Mouse (Mus musculus) c-Kit-positive CD71-positive TER-119-negative erythroid progenitor cells, embryonic 14.5 days (primary cell): ENCODE measurements around the gene Magi3.

ENCODE experiments used
- DNase-seq: peaks from one replicate; pipeline ENCODE4 v3.0.0-alpha.2; 2013; ENCODE audit warnings: low read depth

The Magi3 gene

GRCm38 (mm10) chr3:104026938-104027337 lies 193.2 kb downstream of the Magi3 start:
- no peak for DNase-seq

- DNase-seq = no peak
These were observed 200.1 kb downstream of the Magi3 start for GRCm38 (mm10) chr3:104020101-104020500.

DNA sequence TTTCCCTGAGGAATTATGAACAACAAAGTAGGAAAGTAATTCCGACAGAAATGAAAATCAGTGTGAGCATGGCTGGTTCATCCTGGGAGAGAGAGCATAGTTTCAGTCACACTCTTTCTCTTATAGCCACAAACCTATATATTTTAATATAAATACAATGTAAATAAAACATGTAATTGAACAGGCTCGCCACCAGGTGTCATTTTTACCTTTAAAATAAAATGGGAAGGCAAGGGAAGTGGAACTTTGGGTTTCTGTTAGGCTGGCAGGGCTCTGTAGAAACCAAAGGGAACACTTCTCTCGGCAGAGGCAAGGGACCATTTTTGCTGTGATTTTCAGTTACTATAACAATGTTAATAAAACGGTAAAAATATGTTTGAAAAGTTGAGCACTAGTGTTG lies 200.7 kb downstream of the Magi3 start:
- peak; percentile 14 for DNase-seq

DNA sequence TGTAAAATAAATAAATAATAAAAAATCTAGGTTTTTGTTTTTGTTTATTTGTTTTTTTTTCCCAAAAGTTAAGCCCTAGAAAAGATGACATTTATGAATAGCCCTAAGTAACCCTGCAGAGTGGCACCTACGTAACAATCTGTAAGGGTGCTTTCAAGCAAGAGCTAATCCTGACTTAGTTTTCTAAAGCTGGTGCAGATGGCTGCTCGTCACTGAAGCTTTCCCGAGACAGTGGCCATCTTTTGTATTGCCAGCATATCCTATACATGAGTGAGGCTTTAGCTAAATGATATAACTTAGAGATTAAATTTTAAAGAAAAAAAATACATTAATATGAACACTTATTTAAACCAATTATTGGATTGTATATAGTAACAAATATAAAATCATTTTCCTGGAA lies 202.2 kb downstream of the Magi3 start:
- DNase-seq = no peak

GRCm38 (mm10) chr3:104011972-104012371 lies 208.2 kb downstream of the Magi3 start:
- no peak for DNase-seq

DNA sequence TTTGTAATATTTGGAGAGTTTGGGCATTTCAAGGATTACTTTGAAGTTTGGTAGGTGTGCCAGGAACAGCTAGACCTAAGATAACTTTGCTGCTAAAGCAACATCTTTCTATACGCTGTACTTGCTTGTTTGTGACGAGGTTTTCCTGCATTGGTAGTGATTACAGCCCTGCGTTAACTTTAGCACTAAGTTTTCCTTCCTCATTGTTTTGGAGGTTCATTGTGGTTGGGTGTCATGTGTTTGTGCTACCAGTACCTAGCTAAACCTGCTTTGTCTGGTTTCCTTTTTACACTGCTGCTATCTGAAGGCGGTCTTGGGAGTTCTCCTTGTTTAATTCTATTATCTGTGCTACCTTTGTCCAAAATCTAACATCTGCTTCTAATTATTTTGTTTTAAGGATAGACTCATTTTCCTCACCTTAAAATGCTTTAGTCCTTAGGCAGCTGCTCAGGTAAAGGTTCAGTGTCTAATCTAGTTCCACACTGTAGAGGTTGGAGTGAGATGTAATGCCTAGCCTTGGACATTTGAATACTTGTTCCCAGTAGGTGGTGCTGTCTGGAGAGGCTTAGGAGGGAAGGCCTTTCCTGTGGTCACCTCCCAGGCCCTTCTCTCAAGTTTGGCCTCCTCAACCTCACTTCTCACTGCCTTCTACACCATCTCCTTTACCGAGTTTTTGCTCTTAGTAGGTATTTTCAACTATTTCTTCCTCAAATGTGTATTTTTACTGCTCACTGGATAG lies 210.1 kb downstream of the Magi3 start:
- no peak for DNase-seq

GRCm38 (mm10) chr3:104007479-104007878 lies 212.7 kb downstream of the Magi3 start:
- no peak for DNase-seq

- no peak for DNase-seq
These were observed 213.2 kb downstream of the Magi3 start for GRCm38 (mm10) chr3:104006896-104007466.

- no peak for DNase-seq
These were observed 221.4 kb downstream of the Magi3 start for GRCm38 (mm10) chr3:103998724-103999123.

- no peak for DNase-seq
These were observed 228.9 kb downstream of the Magi3 start for GRCm38 (mm10) chr3:103991271-103991670.

- DNase-seq = no peak
These were observed 230.8 kb downstream of the Magi3 start for GRCm38 (mm10) chr3:103989352-103989751.

- DNase-seq = no peak
These were observed 232.2 kb downstream of the Magi3 start for GRCm38 (mm10) chr3:103987831-103988432.

- no peak for DNase-seq
These were observed 235.0 kb downstream of the Magi3 start for GRCm38 (mm10) chr3:103985194-103985593.

DNA sequence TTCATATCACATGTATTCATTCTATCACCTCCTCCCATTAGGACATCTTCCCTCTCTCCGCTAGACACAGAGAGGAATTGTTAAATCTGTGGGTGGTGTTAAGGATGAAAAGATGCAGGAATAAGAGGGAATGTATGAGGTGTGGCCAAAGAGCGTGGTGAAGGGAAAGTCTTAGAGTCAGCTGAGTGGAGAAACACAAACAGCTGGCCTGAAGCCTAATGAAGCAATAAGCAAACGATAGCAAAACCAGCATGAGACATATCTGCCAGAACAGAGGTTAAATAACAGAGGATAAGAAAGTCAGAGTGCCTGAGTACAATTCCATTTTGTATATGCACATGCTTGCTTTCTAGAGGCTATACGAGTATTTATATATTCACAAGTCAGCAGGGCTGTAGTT lies 235.6 kb downstream of the Magi3 start:
- DNase-seq = no peak

- DNase-seq = no peak
These were observed 249.0 kb downstream of the Magi3 start for GRCm38 (mm10) chr3:103971157-103971556.

DNA sequence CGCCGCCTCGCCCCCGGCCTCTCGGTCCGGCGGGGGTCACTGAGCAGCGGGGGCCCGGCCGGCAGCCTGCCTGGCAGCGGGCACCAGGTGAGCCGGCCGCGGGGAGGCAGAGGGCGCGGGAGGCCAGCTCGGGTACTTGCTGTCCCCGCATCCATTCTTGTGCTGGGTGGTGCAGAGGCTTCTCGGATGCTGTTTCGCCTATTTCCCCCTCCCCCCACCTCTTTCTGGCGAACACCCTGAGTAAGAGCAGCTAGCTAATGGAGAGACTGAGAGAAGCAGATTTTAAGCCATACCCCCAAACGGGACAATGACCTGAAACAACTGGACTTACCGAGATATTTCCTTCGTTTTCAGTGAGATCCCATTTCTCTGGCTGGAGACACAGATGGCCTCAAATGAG lies 251.5 kb downstream of the Magi3 start:
- DNase-seq = no peak

DNA sequence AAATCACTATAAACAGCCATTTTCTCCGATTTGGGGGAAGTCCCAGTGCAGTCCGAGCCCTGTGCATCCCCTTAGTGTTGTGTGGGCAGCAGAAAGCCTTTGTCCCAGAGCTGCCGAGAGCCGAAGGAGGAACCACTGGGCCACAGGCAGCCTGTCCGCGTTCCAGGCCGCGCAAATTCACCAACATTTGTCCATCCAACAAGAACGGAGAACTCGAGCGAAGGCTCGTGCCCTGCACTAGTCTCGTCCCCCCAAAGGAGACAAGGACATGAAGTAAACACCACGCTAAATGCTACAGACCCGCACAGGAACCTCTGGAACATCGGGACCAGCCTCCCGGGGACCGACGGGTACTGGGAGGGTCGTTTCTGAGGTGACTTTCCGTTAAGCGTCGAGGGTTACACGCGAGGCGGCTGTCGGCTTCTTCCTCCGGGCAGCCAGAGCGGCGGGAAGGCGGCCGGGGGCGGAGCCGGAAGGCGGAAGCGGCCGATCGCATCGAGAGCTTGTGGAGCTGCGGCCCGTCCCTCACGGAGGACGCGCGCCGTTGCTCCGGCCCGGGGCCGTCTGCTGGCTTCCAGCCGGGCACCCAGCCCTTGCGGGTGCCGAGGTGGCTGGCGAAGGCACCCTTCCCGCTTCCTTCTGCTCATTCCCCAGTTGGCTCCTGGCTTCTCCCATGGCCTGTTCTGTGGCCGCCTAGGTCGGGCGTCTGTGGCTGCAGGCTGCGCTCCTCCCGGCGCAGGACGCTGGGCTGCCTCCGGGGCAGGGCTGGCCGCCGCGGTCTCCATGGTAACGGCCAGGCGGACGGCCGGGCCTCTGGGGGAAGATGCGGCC lies 252.1 kb downstream of the Magi3 start, which contains the start of gene Phtf1:
Gene Phtf1, plus strand, starts transcription at position 250 of the 831 bp plus-strand sequence.
- DNase-seq = peak; percentile 70

GRCm38 (mm10) chr3:103967231-103967630 lies 252.9 kb downstream of the Magi3 start:
- DNase-seq = no peak
